ENCODE assay signal across 8 mouse cellular contexts in the genomic region with DNA sequence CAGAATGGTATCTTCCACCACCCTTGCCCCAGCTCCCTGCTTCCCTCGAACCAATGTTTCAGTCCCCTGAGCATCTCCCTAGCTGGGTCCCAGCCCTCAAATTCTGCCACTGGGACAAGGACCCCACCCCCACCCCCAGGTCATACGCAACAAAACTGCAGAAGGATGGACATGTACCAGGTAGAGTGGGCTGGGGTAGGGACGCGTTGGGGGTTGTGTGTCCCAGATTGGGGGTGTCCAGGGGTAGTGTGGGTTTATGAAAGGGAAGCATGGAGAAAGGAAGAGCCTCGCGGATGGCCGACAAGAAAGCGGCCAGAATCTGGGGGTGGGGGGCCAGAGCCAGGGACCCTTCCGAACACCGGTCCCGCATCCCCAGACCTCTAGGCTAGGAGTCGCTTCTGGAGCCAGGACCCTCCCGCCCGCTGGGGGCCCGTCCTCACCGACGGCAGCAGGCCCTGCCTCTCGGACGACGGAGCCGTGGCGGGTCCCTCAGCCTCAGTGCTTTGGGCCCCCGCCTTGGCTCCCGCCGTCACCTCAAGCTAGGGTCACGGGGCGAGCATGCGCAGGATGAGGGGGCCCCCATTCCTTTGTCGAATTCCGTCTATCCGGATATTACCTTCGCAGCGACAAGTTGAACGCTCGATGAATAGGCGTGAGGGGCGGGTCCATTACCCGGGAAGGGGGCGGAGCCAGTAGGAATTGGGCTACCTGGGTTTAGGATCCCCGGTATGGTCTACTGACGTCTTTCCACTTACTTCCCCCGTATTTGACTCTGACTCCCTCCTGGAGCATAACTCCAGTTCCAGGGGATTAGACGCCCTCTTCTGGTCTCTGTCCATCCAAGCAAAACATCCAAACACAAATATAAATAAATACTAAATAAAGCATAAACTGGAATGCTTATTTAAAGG. TPM values are rescaled to one million over a fixed set of nuclear protein-coding genes. Genes with fewer than 3 reads are reported as not detected.
DNase-seq lines count a peak whose midpoint lies in the region; ATAC-seq and TF ChIP-seq lines count a peak whose summit lies in the region.

A gene (minus strand): TSS at position 521 of the 911 bp plus-strand sequence.

- intact Hi-C loops in left cerebral cortex, adult 2 months (cut with DNase I), result no loop called here

- no peaks in the 10 kb centered on the region for H3K36me3 ChIP-seq in hindbrain, postnatal 0 days (ENCODE audit: insufficient read depth, low read length)

- H3K27ac ChIP-seq in hindbrain, postnatal 0 days, result peak within 1 kb of the TSS; percentile 91
- H3K27ac ChIP-seq in left cerebral cortex, adult 2 months, result peak within 1 kb of the TSS; percentile 72

- peak within 1 kb of the TSS; percentile 60 for H3K4me2 ChIP-seq in hindbrain, postnatal 0 days (ENCODE audit: low read depth, low read length)

- no peaks in the 10 kb centered on the region for H3K9me3 ChIP-seq in hindbrain, postnatal 0 days (ENCODE audit: low read length)

- peak within 1 kb of the TSS; percentile 66 for H3K9ac ChIP-seq in hindbrain, postnatal 0 days (replicated peaks; ENCODE audit: low read length)

- TF ChIP-seq CTCF in hindbrain, postnatal 0 days (IDR thresholded peaks at IDR 0.05; ENCODE audit: low read depth), result peak; percentile 40
- peak; percentile 31 for TF ChIP-seq CTCF in left cerebral cortex, adult 2 months (IDR thresholded peaks at IDR 0.05)

- no peaks in the 10 kb centered on the region for H3K27me3 ChIP-seq in hindbrain, postnatal 0 days (ENCODE audit: insufficient read depth, low read length)

- peaks cover 13% of the 10 kb centered on the region for H3K4me1 ChIP-seq in hindbrain, postnatal 0 days (ENCODE audit: insufficient read depth, low read length)

- WGBS in hindbrain, postnatal 0 days, result 2% methylated on average over 43 of the region's 43 CpGs

- peak; percentile 93 for ATAC-seq in hindbrain, postnatal 0 days

- peak within 1 kb of the TSS; percentile 42 for H3K4me3 ChIP-seq in hindbrain, postnatal 0 days (ENCODE audit: low read length)
- H3K4me3 ChIP-seq in left cerebral cortex, adult 2 months, result peak within 1 kb of the TSS; percentile 55

- peak; percentile 83 for DNase-seq in adrenal gland, adult 2 months
- peak; percentile 83 for DNase-seq in embryo, embryonic 10 days (ENCODE audit: low spot score)
- DNase-seq in gastrocnemius, postnatal 10 days, result peak; percentile 61
- peak; percentile 96 for DNase-seq in hindbrain, postnatal 0 days (ENCODE audit: low spot score)
- peak; percentile 85 to 88 for DNase-seq in left cerebral cortex, adult 2 months (ENCODE audit: extremely low spot score in 1 of 2, low spot score in 2 of 2)
- DNase-seq in lung, postnatal 4 days, result peak; percentile 85
- peak; percentile 87 for DNase-seq in retina, postnatal 1 day
- peak; percentile 47 for DNase-seq in urinary bladder, adult 2 months (ENCODE audit: low spot score)

RNA-seq across cellular contexts. Expression of the gene that starts here (rescaled TPM):
- total RNA-seq in adrenal gland, adult 2 months (2021), result 1 to 10 TPM; 4.3 to 6.7 TPM
- 8.7 and 12.0 TPM in 2 replicates for polyA plus RNA-seq in adrenal gland, adult 2 months (2012; rRNA removed)
- total RNA-seq in gastrocnemius, postnatal 10 days (2021), result 1 to 10 TPM; 3.4 to 3.8 TPM
- total RNA-seq in hindbrain, postnatal 0 days (2014; rRNA removed), result 63.3 and 83.8 TPM in 2 replicates
- 99.8 and 123 TPM in 2 replicates for polyA plus RNA-seq in hindbrain, postnatal 0 days (2015; fragmentation: Nextera tagmentation; extraction: Ambion mirVana)
- total RNA-seq in left cerebral cortex, adult 2 months (2021), result 10 to 100 TPM; 11.9 to 13.7 TPM
- polyA plus RNA-seq in urinary bladder, adult 2 months (2012; rRNA removed), result 9.0 and 13.2 TPM in 2 replicates

Comparison
In these comparisons a context has a peak if more than half of its experiments do, and no peak if none do; other contexts are left out.
1. Peak in every context shown above with its lines: DNase-seq, ATAC-seq, H3K4me3 ChIP-seq and H3K27ac ChIP-seq.